Mouse (Mus musculus): ENCODE data around the gene Adra2a.

- TF ChIP-seq USF1 (IDR thresholded peaks at IDR 0.05; ENCODE audit: low read depth) = no peak
- TF ChIP-seq E2F4 (IDR thresholded peaks at IDR 0.05; ENCODE audit: insufficient read depth) = no peak
- TF ChIP-seq POLR2A (IDR thresholded peaks at IDR 0.05; ENCODE audit: insufficient read length, low read depth) = no peak
These were observed 11.9 kb downstream of the Adra2a start for GRCm38 (mm10) chr19:54055845-54056244.

All from myocyte (in vitro differentiated cells).